Mouse (Mus musculus) embryonic facial prominence, embryonic 14.5 days (tissue): ENCODE measurements around the gene Xrcc3. TPM values are rescaled to one million over a fixed set of nuclear protein-coding genes. Genes with fewer than 3 reads are reported as not detected.
A peak's percentile ranks its signal among the peaks of the same experiment; 100 is the strongest.

Experiments used
- ATAC-seq: fragments of 200-750 bp; cut with Nextera tagmentation; 2 replicates; pipeline ENCODE4 v1.8.0; 2017; ENCODE audit warnings: low read depth, moderate number of reproducible peaks, moderate TSS enrichment
- DNase-seq: peaks from one replicate; pipeline ENCODE4 v3.0.0-alpha.2; 2015; ENCODE audit warnings: low spot score
- H3K27ac ChIP-seq: fragments of 300-500 bp; sonication (generic); replicated peaks from 2 replicates; pipeline ENCODE4 v1.5.1; 2014; ENCODE audit warnings: low read depth, mild to moderate bottlenecking, low read length, moderate library complexity
- H3K27me3 ChIP-seq: fragments of 300-500 bp; sonication (generic); replicated peaks from 2 replicates; pipeline ENCODE4 v1.6.1; 2014; ENCODE audit warnings: low read length; ENCODE audit not compliant: control insufficient read depth, insufficient read depth
- H3K36me3 ChIP-seq: fragments of 300-500 bp; sonication (generic); 2 replicates; pipeline ENCODE4 v1.6.1; 2014; ENCODE audit warnings: low read length, mixed read lengths; ENCODE audit not compliant: control insufficient read depth, insufficient read depth
- H3K4me1 ChIP-seq: fragments of 300-500 bp; sonication (generic); 2 replicates; pipeline ENCODE4 v1.6.1; 2014; ENCODE audit warnings: antibody characterized with exemption, low read length; ENCODE audit not compliant: control insufficient read depth, insufficient read depth
- H3K4me2 ChIP-seq: fragments of 300-500 bp; sonication (generic); 2 replicates; pipeline ENCODE4 v1.6.1; 2014; ENCODE audit warnings: low read depth, mild to moderate bottlenecking, low read length, moderate library complexity, mixed read lengths
- H3K4me3 ChIP-seq: fragments of 300-500 bp; sonication (generic); 2 replicates; pipeline ENCODE4 v1.5.1; 2014; ENCODE audit warnings: low read depth, mild to moderate bottlenecking, low read length
- H3K9ac ChIP-seq: fragments of 300-500 bp; sonication (generic); 2 replicates; pipeline ENCODE4 v1.6.1; 2014; ENCODE audit warnings: low read depth, mild to moderate bottlenecking, low read length, moderate library complexity, mixed read lengths
- H3K9me3 ChIP-seq: fragments of 300-500 bp; sonication (generic); 2 replicates; pipeline ENCODE4 v1.6.1; 2016; ENCODE audit warnings: low read length; ENCODE audit not compliant: control insufficient read depth
- WGBS: fragments of 180-500 bp; shearing (Covaris S2); extraction: QIAGEN DNeasy Blood & Tissue Kit; methylation state at CpG from one replicate; pipeline ENCODE4 v1.1.7; 2014; 5-methylcytosine and 5-hydroxymethylcytosine counted together
- polyA plus RNA-seq: library from polyadenylated mRNA; unstranded; fragments of >200 nt; fragmentation: Nextera tagmentation; extraction: Ambion mirVana; gene quantifications from 2 replicates; pipeline ENCODE4 v1.2.1, GENCODE M21; 2014

The Xrcc3 gene
- 8.5 and 11.7 TPM in 2 replicates for polyA plus RNA-seq

DNA sequence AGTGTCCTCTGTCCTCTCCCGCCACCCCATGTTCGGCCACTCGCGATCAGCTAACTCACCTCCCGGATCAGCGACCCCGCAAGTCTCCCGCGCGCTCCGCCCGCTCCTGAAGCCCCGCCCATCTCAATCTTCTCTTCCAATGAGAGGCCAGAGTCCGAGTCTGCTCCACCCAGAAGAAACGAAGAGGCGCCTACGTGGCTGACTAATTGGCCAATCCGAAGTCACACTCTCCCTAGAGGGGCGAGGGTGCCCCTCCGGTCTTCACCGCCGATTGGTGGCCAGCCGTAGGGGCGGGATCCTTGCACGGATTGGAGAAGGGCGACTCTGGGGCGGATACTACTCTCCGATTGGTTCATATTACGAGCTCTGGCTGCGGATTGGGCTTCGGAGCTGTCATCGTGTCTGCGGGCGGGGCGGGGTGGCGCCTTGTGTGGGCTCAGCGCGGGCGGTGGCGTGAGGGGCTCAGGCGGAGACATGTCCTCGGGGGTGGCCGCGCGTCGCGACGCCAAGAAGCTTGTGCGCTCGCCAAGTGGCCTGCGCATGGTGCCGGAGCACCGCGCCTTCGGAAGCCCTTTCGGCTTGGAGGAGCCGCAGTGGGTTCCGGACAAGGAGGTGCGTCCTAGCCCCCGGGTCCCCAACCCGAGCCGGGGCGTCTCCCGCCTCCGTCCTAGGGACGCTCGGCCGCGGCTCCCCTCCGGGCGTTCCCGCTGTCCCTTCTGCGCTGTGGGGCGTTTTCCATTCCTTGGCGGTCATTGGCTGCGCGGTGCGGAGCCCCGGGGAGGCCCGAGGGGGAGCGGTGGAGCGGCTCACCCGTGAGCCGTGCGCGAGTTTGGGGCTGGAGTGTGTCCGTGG, at the start of gene Xrcc3, which contains the start of gene Zfyve21:
TSS of gene Xrcc3 (minus strand) at position 108 of the 852 bp plus-strand sequence.
TSS of gene Zfyve21 (plus strand) at position 405 of the 852 bp plus-strand sequence.
- peak; percentile 99 for ATAC-seq
- peak; percentile 100 for DNase-seq
- peaks cover 30% of the 10 kb centered on the region for H3K4me1 ChIP-seq
- WGBS, result 2% methylated on average over 43 of the region's 87 CpGs
- peaks cover 7% of the 10 kb centered on the region for H3K36me3 ChIP-seq
- H3K27me3 ChIP-seq, result no peaks in the 10 kb centered on the region
- no peaks in the 10 kb centered on the region for H3K9me3 ChIP-seq
- peak within 1 kb of the TSS; percentile 92 for H3K27ac ChIP-seq
- H3K4me2 ChIP-seq, result peak within 1 kb of the TSS; percentile 90
- H3K9ac ChIP-seq, result peak within 1 kb of the TSS; percentile 87
- peak within 1 kb of the TSS; percentile 83 for H3K4me3 ChIP-seq

DNA sequence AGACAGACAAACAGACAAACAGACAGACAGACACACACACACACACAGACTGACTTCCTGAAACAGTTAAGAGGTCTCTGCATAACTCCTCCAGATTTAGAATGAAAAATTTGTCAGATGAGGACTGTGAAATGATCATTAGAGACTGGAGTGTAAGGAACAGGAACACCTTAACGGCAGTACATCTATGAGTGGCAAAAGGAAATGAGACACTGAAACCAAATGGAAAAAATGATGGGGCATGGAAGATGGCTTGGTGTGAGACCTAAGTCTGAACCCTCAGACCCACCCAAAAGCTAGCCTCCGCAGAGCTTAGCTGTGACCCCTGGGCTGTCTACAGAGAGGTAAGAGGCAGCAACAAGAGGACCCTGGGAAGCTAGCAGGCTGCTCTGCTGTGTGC, 41.8 kb upstream of the Xrcc3 start:
- Histone ChIP-seq H3K9me3 (no peaks in the 10 kb centered on the region), H3K4me3 (no peak overlapping the region), H3K9ac (no peak overlapping the region), H3K27ac (no peak overlapping the region), H3K27me3 (no peaks in the 10 kb centered on the region), H3K36me3 (no peaks in the 10 kb centered on the region), H3K4me2 (no peak overlapping the region), H3K4me1 (peaks cover 5% of the 10 kb centered on the region; the same call in 1 of the 2 replicates)
- ATAC-seq, result no peak
- WGBS, result 92% methylated on average over 2 of the region's 2 CpGs
- DNase-seq, result no peak

DNA sequence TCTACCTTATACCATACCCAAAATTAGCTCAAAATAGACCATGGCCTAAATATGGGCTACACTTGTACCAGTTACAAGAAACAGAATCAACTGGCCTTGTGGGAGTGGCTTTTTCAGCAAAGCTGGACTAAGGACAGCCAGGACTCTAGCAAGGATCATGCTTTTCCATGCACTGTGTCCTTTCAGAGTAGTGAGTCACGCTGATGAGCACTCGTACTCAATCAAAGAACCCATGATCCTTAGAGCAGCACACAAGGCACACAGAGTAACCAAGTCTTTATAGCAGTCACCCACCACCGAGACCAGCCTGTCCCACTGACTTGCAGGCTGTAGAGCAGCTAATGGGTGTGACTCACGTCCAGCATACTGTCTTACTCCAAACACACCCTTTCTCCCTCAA, 39.9 kb upstream of the Xrcc3 start:
- H3K4me1 ChIP-seq, result peaks cover 5% of the 10 kb centered on the region; the same call in 1 of the 2 replicates
- H3K9me3 ChIP-seq, result no peaks in the 10 kb centered on the region
- H3K36me3 ChIP-seq, result no peaks in the 10 kb centered on the region
- no peak overlapping the region for H3K4me2 ChIP-seq
- DNase-seq (no peak), ATAC-seq (no peak)
- H3K4me3 ChIP-seq, result no peak overlapping the region
- H3K27me3 ChIP-seq, result no peaks in the 10 kb centered on the region
- WGBS, result 69% methylated on average over 4 of the region's 4 CpGs
- no peak overlapping the region for H3K9ac ChIP-seq
- no peak overlapping the region for H3K27ac ChIP-seq

DNA sequence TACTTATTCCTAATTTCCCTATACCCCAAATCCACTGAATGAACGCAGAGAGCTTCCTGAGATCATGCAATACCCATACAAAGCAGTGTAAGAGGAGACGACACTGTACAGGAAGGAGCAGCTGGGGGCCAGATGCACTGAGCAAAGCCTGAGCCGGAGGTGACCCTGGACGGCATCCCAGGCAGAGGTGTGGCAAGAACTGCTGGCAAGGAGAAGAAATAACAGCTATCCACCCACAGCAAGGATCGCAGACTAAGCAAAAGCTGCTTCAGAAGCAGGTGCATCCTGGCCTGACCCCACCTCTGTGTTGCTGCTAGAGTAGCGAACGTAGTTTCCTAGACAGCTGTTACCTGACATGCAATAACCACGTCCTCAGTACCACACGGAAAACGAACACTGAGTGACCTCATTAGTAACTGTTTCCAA, 39.4 kb upstream of the Xrcc3 start:
- H3K27ac ChIP-seq, result no peak overlapping the region
- peak; percentile 62 for DNase-seq
- H3K9ac ChIP-seq, result no peak overlapping the region
- H3K4me1 ChIP-seq, result peaks cover 5% of the 10 kb centered on the region; the same call in 1 of the 2 replicates
- no peaks in the 10 kb centered on the region for H3K9me3 ChIP-seq
- H3K4me3 ChIP-seq, result no peak overlapping the region
- no peaks in the 10 kb centered on the region for H3K36me3 ChIP-seq
- no peaks in the 10 kb centered on the region for H3K27me3 ChIP-seq
- no peak overlapping the region for H3K4me2 ChIP-seq
- peak; percentile 75 for ATAC-seq
- 48% methylated on average over 10 of the region's 10 CpGs for WGBS

DNA sequence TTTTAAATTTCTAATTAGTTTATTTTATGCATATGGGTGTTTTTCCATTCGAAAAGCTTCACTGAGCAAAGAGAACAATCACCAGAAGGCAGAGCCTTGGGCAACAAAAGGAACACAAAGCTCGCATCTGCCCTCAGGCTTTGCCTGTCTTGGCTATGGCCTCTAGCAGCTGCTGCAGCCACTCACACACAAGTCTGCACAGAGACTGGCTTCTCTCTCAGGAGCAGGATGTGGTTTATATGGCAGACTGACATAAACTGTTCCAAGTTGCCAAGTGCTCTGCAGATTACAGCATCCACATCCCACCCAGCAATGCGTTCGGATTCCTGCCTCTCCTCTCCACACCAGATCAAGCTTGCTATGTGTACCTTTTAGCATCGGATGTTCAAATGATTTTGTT, 38.1 kb upstream of the Xrcc3 start:
- Histone ChIP-seq H3K9ac (no peak overlapping the region), H3K4me1 (peaks cover 5% of the 10 kb centered on the region; the same call in 1 of the 2 replicates), H3K27me3 (no peaks in the 10 kb centered on the region), H3K4me3 (no peak overlapping the region), H3K27ac (no peak overlapping the region), H3K9me3 (no peaks in the 10 kb centered on the region), H3K36me3 (no peaks in the 10 kb centered on the region), H3K4me2 (no peak overlapping the region)
- ATAC-seq, result peak; percentile 65; the same call in 1 of the 2 replicates
- 68% methylated on average over 5 of the region's 5 CpGs for WGBS
- peak; percentile 75 for DNase-seq

DNA sequence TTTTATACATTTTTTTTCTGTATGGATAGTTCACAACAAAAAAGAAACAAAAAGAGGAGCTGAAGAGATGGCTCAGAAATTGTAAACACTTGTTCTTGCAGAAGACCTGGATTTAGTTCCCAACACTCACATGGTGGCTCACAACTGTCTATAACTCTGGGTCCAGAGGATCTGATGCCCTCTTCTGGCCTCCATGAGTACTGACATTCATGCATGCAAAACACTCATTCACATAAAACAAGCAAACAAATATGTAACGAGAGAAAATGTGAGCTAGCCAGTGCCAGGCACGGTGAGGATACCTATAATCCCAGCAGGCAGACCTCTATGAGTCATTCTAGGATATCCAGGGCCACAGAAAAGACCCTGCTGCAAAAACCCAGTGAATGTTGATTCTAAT, 37.6 kb upstream of the Xrcc3 start:
- Histone ChIP-seq H3K4me3 (no peak overlapping the region), H3K36me3 (no peaks in the 10 kb centered on the region), H3K4me1 (peaks cover 5% of the 10 kb centered on the region; the same call in 1 of the 2 replicates), H3K9ac (no peak overlapping the region), H3K27ac (0 out of 2 replicates have a peak overlapping the region, but pooled peaks have one; percentile 18), H3K27me3 (no peaks in the 10 kb centered on the region), H3K4me2 (no peak overlapping the region), H3K9me3 (no peaks in the 10 kb centered on the region)
- DNase-seq (no peak), ATAC-seq (no peak)
- 53% methylated on average over 2 of the region's 2 CpGs for WGBS

DNA sequence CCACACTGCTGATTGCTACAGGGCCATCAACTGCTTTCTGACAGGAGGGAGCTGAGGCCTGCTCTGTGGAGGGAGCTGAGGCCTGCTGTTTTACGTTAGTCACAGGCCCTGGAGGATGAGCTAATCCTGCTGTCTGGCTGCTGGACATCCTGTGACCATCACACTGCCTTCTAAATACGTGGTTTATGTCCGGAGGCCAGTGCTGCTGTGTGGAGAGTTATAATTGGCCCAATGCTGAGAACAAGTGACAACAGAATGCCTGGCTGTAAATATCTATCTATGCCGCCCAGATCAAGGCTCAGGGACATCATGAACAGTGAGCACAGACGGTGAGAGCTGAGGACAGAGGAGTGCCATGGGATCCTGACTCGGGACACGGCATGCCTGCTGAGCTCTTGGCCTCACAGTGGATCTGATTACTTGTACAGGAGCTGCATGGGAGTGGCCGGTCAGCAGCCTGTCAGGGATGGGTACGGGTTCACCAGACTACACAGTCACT, 34.7 kb upstream of the Xrcc3 start:
- no peak overlapping the region for H3K4me3 ChIP-seq
- no peak overlapping the region for H3K4me2 ChIP-seq
- no peaks in the 10 kb centered on the region for H3K27me3 ChIP-seq
- no peak; the same call in 1 of the 2 replicates for ATAC-seq
- no peaks in the 10 kb centered on the region for H3K9me3 ChIP-seq
- no peak overlapping the region for H3K27ac ChIP-seq
- peak; percentile 15 for DNase-seq
- H3K4me1 ChIP-seq, result peaks cover 5% of the 10 kb centered on the region; the same call in 1 of the 2 replicates
- H3K36me3 ChIP-seq, result peaks cover 2% of the 10 kb centered on the region; the same call in 1 of the 2 replicates
- WGBS, result 47% methylated on average over 9 of the region's 9 CpGs
- H3K9ac ChIP-seq, result no peak overlapping the region

DNA sequence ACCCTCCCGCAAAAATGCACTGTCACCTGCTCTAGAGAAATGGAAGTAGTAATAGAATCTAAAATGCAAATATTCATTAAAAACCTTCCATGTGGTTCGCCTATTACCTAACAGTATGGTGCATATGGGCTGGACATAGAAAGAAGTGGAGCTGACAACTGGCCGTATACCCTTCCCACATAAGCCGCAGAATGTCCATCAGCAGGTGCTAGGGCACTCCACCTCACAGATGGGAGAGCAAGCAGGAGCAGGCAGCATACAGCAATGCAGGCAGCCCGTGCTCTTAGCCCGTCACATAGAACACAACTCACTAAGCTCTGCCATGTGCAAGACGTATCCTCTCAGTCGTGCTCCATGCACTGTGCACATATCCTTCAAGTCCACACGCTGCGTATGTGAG, 33.1 kb upstream of the Xrcc3 start:
- Histone ChIP-seq H3K36me3 (peaks cover 10% of the 10 kb centered on the region; the same call in 1 of the 2 replicates), H3K4me3 (no peak overlapping the region), H3K9me3 (no peaks in the 10 kb centered on the region), H3K27me3 (no peaks in the 10 kb centered on the region), H3K4me1 (peaks cover 2% of the 10 kb centered on the region; the same call in 1 of the 2 replicates), H3K9ac (no peak overlapping the region), H3K4me2 (no peak overlapping the region), H3K27ac (no peak overlapping the region)
- DNase-seq (no peak), ATAC-seq (no peak)
- WGBS, result 86% methylated on average over 10 of the region's 10 CpGs
